Mouse (Mus musculus) c-Kit-positive CD71-positive TER-119-positive erythroid progenitor cells, embryonic 14.5 days (primary cell): Measurements from ENCODE around the gene Nmur1.

Source experiments
- DNase-seq: peaks from one replicate; pipeline ENCODE4 v3.0.0-alpha.2; 2013; ENCODE audit warnings: low spot score

The Nmur1 gene

DNA sequence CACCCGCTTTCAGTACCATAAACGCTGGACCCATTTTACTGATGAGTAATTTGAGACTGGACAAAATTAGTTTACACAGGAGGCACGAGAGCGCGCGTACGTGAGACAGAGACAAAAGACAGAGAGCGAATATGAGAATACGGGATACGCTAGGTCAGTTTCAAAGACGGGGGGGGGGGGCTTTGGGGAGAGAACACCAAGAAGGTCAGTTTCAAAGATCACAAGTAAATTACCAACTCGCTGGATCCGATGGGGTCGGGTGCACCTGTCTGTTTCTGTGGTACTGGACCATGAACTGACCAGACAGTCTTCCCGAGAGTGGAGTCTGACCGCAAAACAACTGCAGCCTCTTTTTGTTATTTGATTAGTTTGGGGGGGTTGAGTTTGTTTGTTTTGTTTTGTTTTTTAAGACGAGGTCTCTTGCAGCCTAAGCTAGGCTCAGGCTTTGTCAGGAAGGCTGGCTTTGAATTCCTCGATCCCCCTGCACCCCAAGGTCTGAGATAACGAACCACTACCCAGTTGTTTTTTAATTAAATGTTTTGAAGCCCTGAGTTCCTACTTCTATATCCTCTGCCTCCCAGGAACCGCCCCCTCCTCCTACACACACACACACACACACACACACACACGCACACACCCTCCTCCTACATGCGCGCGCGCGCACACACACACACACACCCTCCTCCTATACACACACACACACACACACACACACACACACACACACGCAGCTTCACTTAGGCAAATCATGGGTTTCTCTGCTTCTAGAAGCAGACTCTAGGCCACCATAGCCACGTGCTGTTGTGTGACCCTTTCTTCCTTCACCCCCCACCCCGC is 15.1 kb upstream of the Nmur1 start:
- peak; percentile 57 for DNase-seq

DNA sequence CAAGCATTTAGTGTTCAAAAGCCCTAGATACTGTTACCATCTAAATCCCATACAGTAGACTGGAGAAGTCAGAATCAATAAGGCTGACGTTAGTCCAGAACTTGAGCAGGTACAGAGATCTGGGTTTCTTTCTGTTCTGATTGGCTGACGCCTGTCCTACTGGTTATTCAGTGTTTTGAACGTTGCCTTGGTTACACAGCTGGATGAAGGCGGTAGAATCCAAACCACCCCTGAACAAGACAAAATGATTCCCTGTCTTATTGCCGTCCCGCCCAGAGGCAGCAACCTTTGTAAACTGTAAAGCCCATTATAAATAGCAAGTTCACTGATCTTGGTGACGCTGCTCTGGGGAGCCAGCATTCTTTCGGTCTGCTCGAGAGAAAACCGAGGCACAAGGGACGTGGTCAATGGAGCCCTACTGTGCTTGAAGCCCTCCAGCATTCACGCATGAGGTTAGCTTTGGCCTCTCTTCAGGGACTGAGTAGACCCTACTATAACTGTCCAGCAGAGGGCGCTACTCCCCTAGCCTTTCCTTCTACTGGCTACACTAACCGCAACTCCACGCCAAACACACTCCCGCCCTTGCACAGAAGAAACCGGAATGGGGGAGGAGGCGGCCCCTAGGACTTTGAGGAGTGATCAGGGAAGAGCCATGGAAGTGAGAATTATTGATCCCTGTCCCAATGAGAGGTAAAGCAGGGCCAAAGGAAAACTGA is 14.3 kb upstream of the Nmur1 start:
- peak; percentile 95 for DNase-seq

DNA sequence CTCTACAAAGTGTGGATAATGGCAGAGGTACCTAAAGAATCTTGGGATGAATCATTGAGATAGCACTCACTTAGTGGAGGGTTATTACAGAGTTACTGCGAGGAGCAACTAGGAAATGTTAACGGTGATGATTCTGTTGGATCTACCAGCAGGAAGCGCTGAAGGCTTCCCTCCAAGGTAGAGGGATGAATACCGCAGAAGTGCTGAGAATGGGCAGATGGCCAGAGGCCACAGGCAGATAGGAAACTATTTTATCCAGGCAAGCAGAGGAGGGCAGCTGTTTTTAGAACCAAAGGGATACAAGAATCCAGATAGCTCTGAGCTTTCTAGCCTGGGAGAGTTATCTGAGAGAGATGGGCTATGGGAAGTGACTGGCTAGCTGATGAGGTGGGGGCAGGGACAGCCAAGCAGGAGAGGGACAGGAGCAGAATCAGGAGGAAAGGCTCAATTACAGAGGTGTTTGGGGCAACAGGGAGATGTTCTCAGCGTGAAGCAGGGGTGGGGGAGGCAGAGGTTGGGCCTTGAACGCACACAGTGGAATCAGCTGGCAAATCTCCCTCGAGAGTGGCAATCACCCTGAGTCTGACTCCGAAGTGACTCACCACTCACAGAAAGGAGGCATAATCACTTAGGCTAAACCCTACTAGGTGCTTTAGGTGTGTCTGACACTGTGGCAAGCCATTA is 13.6 kb upstream of the Nmur1 start:
- DNase-seq: no peak

DNA sequence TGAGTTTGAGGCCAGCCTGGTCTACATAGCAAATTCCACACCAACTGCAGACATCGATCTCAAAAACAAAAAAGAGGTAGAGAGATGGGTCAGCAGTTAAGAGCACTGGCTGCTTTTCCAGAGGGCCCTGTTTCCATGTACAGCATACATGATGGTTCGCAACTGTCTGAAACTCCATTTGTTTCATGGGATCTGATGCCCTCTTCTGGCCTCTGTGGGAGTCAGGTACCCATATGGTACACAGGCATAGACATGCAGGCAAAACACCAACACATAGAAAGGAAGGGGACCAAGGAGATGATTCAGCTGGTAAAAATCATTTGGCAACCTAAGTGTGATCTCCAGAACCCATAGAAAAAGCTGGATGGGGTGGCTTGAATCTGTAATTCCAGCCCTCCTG is 12.5 kb upstream of the Nmur1 start:
- DNase-seq: no peak

DNA sequence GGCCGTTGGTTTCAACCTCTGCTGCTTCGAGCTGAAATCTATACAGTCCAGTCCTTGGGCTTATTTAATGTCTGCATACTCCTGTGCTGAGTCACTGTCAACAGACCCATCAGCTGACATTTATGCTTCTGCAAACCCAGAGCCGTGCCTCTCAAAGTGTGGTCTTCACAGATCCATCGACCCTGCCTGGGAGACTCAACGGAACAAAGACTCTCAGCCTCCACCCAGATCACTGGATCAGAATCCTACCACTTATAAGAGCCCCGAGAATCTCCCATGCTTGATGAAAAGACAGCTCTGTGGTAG is 11.9 kb upstream of the Nmur1 start:
- no peak for DNase-seq

DNA sequence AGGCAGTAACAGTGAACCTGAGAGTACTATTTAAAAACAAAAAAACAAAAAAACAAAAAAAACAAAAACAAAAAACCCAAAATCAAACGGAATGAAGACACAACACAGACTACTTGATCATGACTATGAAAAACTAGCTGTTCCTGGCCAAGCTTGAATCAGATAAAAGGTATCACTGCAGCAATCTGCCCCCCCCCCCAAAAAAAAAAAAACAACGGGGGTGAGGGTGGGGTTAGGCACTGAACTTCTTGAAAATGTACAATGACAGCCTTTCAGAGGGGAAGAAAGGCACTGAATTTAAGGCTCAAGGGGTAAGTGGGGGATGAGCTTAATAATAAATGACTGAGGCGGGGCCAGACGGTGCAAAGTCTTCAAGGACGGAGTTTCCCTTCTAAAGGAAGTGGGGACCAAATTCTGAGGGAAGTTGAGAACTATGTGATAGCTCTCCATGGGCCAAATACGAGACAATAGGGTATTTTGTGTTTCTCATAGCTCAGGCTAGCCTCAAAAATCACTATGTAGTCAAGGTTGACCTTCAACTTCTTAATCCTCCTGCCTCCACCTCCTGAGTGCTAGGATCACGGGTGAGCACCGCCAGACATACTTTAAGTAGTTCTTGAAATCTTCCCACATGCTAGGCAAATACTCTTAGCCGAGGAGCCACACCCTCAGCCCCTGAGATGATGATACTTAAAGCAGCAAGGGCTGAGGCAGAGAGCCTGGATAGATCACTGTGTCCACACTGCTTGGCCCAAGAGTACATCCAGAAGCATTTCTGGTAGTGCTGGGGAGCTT is 11.4 kb upstream of the Nmur1 start:
- no peak for DNase-seq

DNA sequence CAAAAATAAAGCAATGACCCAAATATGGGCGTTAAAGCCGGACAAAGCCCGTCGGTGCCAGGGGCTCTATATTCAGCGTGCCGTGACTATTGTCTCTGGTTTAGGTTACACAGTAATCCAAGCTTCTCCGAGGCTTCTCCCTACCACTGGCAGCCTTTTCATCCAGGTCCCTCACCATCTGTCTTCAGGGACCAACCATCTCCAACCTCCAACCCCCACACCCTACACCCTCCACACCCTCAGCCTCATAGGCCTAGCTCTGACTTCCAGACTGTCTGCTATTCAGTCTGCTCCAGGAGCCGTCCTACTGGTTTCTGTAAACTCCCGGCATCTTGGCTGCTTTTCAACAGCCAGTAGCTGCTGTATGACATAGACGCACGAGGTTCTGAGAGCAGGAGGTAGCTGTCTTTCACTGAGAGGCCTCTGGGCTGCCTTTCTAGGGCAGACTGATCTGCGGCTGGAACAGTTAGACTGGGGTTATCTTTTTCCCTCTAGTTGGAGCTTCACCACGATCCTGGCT is 9.3 kb upstream of the Nmur1 start:
- DNase-seq: no peak

DNA sequence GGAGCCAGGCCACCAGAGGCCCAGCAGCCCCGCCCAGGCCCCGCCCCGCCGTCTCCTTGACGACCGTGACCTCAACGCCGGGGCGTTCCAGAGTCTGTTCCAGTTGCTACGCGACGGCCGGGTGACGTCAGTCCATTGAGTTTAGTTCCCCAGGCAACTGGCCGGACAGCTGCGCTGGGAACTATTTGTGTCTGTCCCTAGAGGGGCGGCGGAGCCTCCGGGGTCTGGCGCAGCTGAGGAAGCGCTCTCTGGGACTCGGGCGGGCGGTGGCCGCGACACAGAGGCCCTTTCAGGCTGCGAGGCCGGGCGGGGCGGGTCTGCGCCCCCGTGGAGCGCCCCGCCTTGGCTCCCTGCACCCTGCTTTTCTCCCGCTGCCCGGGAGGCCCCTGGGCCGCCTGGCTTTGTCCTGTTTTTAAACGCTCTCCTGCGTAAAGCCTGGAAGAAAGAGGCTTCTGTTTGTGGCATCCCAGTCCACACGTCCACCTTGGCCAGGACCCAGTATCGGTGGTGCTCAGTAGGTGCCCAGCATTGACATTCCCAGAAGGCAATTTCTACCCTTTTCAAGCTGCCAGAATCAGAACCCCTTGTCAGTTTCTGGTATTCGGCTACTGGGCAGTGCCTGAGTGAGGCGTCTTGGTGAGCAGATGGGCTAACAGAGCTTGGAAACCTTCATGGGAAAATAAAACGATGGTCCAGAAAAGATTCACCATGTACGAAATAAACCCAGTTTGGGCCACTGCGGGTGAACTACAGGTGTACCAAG is 8.6 kb upstream of the Nmur1 start:
- peak; percentile 98 for DNase-seq

DNA sequence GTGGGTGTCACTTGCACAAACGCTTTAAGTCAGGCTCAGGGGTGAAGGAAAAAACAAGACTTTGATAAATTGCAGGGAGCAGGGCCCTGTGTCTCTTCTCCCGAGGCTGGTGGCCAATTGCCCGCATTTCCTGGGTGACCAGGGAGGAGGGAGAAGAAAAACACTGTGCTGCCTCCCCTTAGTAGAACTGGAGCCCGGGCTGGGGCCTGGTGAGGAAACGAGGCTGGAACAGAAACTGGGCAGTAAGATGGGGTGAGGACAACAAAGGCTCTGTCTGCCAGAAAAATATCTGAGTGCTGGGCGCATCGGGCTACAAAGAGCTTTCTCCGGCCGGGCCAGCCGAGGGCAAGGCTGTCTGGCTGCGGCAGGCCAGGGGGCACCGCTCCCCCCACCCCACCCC is 8.0 kb upstream of the Nmur1 start:
- no peak for DNase-seq

DNA sequence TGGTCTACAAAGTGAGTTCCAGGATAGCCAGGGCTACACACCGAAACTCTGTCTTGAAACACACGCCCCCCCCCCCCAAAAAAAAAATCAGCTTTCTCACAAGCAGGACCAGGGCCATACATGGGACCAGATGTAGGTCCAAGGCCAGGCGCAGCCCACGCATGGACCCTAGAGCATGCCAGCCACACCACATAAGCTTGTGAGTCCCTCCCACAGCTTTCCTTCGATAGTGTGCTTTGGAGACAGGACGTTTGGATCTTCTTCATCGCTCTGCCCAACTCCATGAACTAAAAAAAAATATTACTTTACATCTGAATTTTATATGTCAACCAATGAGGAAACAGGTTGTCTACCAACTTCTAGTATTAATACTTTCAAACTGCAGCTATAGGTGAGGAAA is 7.3 kb upstream of the Nmur1 start:
- no peak for DNase-seq

DNA sequence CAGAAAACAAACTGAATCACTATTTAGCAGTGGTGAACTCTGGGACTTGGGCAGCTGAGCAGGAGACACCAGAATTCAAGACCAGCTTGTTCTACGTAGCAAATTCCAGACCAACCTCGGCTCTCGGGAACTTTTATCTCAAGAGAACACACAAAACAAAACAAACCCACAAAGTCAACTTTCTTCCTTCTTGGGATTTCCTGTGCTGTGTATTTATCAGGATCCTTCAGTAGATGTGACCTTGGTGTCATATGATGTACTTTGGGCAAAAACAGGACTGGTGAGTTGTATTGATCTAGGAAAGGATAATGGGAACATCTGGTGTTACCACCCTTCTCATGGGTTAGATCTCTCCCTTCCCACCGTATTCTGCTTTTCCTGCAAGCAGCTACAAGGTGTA is 6.8 kb upstream of the Nmur1 start:
- no peak for DNase-seq

DNA sequence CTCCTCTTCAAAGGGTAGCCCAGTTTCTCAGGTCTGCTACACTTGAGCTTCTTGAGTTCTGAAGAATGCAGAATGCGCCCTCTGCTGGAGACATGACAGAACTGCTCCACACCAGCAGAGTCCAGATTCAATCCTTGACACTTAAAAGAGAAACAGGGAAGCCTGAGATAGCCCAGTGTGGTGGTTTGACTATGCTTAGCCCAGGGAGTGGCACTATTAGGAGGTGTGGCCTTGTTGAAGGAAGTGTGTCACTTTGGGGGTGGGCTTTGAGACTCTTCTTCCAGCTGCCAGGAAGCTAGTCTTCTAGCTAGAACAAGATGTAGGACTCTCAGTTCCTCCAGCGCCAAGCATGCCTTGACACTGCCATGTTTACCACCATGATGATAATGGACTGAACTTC is 4.0 kb upstream of the Nmur1 start:
- DNase-seq: peak; percentile 80

DNA sequence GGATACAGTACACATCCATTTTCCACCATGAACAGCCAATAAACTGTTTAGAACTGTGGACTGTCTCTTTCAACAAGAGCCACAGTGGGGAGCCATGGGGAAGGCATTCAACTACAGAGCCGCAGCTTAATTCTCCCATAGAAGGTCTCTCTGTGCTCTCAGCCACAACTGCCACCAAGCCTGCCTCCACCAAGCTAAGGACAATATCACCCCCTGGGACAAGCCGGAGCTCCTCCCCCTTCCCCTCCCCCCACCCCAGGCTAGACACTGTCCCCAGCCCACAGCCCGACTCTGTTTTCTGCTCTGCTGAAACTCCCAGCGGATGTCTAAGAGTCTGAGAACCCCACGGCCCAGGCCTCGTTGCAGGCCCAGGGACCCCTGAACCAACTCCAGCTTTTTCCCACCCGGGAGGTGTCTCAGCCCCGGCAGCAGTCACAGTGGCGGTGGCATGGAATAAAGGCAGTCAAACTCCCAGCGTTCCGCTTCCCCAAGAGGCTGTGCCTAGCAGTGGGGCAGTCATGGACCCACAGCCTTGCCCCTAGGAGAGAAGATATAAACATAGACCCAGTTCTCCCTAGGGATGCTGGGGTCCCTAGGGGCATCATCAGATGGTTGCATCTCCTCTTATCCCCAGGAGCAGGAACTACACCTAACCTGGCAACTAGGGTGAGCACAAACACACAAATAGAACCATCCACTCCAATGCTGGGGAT is 1.0 kb downstream of the Nmur1 start:
- DNase-seq: no peak

DNA sequence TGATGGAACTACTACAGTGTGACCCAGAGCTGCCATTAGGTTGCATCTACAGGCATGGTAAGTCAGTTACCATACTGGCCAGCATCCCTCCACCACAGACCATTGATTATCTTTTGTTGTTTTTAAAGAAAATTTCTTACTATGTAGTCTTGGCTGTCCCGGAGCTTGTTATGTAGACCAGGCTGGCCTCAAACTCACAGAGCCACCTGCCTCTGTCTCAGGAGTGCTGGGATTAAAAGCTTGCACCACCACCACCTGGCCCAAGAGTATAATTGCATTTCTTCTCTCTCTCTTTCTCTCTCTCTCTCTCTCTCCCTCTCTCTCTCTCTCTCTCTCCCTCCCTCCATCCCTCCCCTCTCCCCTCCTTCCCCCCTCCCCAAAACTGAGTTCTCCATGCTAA is 1.7 kb downstream of the Nmur1 start:
- DNase-seq: no peak

DNA sequence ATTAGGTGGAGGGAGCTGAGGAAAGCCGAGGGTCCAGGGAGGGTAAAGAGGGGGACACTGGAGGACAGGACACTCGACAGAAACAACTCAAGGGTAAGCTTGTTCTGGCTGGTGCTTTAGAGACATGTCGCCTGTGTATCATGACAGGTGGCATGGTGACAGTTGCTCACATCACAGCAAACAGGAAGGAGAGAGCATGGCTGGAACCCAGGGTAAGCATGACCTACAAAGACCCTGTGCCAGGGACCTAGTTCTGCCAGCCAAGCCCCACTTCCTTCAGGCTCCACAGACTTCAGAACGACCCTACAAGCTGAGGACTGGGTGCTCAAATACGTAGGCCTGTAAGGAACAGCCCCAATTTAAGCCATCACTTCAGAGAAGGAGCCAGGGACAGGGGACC is 2.1 kb downstream of the Nmur1 start:
- DNase-seq: no peak

DNA sequence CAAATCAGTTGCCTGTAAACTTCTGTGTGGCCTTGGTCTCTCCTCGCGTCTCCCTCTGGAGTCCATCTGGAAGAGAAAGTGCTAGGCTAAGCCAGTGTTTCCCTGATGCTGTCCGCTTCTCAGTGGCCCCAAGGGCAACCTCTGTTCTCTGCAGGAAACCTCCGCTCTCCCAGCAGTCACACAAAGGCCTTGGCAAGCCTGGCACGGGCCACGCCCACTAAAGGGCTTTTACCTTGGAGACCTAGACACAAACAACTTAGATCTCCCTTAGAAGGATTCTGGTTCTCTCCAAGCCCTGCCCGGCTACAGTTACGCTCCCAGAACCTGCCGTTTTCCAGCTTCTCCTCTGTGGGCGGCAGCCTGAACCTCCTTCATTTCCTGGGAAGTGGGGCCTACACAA is 5.0 kb downstream of the Nmur1 start:
- no peak for DNase-seq

DNA sequence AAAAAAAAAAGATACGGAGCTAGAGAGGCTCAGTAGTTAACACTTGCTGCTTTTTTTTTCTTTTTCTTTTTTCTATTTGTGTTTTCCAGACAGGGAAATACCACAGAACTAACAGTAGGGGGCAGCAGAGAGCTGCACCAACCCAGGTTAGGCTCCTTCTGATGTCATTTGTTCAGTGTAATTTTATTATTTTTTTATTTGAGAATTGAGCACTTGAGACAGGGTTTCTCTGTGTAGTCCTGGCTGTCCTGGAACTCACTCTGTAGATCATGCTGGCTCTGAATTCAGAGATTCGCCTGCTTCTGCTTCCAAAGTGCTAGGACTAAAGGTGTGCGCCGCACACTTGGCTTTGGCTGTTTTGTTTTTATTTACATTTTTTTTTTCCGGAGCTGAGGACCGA is 9.7 kb downstream of the Nmur1 start:
- DNase-seq: no peak

DNA sequence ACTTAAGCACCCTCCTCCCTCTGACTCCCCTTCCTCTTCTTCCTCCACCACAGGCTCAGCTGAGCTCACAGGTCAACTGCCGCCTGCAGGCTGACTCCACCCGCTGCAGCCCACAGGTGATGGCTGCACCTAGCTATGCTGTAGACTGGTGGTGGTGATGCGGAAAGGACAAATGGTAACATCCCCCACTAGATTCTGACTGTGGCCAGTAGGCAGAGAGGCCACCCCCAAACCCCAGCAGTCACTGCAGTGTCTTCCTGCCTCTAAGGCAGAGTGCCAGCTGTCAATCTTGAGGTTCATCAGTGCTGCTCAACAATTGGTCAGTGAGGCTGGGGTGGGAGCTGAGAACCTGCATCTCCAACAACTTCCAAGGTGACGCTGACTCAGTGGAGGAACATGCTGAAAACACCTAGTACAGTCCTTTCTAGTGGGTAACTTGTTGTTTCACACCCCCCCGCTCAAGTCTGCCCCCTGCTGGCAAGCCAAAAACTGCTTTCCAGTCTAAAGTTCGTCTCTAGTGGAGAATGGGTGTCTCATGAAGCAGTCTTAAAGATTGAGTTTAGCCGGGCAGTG is 10.3 kb downstream of the Nmur1 start:
- no peak for DNase-seq

DNA sequence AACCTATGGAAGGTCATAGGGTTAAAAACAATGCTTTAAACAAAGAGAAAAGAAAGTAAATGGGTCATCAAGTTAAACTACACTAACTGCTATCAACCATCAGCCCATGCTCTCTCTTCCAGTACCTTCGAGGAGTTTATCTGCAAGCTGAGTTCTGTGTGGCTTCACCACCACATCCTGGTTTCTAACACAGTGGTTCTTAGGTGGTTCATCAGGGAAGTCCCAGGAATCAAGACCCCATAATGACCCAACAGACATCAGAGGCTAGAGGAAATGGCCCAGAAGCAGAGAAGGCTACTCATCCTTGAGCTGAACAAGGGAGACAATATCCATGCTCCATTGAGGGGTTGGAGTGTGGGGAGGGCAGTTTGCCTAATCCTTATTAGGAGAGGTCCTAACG is 10.9 kb downstream of the Nmur1 start:
- DNase-seq: no peak

DNA sequence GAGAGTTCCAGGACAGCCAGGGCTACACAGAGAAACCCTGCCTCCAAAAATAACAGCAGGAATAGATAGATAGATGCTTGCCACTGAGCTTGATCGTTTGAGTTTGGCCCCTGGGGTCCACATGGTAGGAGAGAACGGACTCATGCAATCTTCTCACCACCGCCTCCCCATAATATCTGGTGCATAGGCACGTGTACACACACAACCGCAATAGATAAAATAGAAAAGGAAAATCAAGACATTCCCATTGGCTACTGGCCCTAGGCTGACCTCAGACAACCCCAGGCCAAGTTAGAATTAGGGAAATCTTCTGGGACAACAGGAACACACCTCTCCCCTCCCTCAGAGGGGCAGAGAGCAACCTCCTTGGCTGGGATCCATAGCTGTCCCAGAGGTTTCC is 11.3 kb downstream of the Nmur1 start:
- no peak for DNase-seq

DNA sequence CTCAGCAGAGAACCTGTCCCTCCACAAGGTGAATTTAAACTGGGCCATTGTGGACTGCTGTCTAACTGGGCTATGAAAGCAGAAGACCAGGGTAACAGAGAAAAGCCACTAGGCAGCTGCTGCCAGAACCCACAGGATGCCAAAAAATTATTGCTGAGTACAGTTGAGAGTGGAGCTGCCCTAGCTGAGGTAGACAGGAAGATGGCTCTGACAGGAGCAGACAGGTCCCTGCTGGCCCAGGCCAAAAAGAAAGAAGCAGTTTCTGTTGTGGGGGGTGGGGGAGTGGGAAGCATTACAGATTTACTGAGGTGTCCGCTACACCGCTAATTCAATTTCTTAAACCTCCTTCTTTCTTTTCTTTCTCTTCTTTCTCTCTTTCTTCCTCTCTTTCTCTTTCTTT is 16.6 kb downstream of the Nmur1 start:
- no peak for DNase-seq
